Mouse (Mus musculus) C2C12 (cell line): ENCODE measurements at regions not wholly inside any gene's neighbourhood (a gene's known extent, or its start where the extent isn't known, plus 50 kb on each side); places are given as distances from the start of the nearest gene placed in this dataset.

ENCODE experiments used
- H3K27me3 ChIP-seq: one replicate; pipeline ENCODE4 v1.6.1; 2011; ENCODE audit not compliant: control insufficient read depth, insufficient read depth, insufficient read length
- H3K36me3 ChIP-seq: one replicate; pipeline ENCODE4 v1.6.1; 2011; ENCODE audit not compliant: control insufficient read depth, insufficient read depth
- H3K4me3 ChIP-seq: one replicate; pipeline ENCODE4 v1.5.1; 2011; ENCODE audit warnings: mild to moderate bottlenecking, control low read depth; ENCODE audit not compliant: poor library complexity, insufficient read depth, severe bottlenecking
- H3K79me2 ChIP-seq: one replicate; pipeline ENCODE4 v1.6.1; 2011; ENCODE audit not compliant: control insufficient read depth, insufficient read depth
- H3K79me3 ChIP-seq: one replicate; pipeline ENCODE4 v1.6.1; 2011; ENCODE audit warnings: low read depth, control low read depth
- H3ac ChIP-seq: one replicate; pipeline ENCODE3; 2011; ENCODE audit warnings: low read depth; ENCODE audit not compliant: control insufficient read depth, insufficient read length
- CEBPB ChIP-seq: IDR thresholded peaks from one replicate; pipeline ENCODE4 v1.6.1; 2011; ENCODE audit warnings: low read depth, mild to moderate bottlenecking, control low read depth, moderate library complexity
- CTCF ChIP-seq: IDR thresholded peaks from one replicate; pipeline ENCODE4 v1.5.1; 2011; ENCODE audit not compliant: control insufficient read depth, insufficient read depth, insufficient read length
- FOSL1 ChIP-seq: IDR thresholded peaks from one replicate; pipeline ENCODE4 v1.8.0; 2011; ENCODE audit warnings: mild to moderate bottlenecking, low read length; ENCODE audit not compliant: poor library complexity, insufficient read depth, severe bottlenecking
- MAX ChIP-seq: IDR thresholded peaks from one replicate; pipeline ENCODE4 v1.6.1; 2011; ENCODE audit warnings: mild to moderate bottlenecking, control low read depth
- MYOD1 ChIP-seq: IDR thresholded peaks from one replicate; pipeline ENCODE4 v1.6.1; 2011; ENCODE audit warnings: low read depth; ENCODE audit not compliant: control insufficient read depth, insufficient read length
- MYOG ChIP-seq: IDR thresholded peaks from one replicate; pipeline ENCODE4 v1.6.1; 2011; ENCODE audit not compliant: control insufficient read depth, insufficient read length; ENCODE audit errors: extremely low read depth
- USF1 ChIP-seq: IDR thresholded peaks from one replicate; pipeline ENCODE4 v1.6.1; 2011; ENCODE audit warnings: low read depth, mild to moderate bottlenecking, control low read depth, moderate library complexity

DNA sequence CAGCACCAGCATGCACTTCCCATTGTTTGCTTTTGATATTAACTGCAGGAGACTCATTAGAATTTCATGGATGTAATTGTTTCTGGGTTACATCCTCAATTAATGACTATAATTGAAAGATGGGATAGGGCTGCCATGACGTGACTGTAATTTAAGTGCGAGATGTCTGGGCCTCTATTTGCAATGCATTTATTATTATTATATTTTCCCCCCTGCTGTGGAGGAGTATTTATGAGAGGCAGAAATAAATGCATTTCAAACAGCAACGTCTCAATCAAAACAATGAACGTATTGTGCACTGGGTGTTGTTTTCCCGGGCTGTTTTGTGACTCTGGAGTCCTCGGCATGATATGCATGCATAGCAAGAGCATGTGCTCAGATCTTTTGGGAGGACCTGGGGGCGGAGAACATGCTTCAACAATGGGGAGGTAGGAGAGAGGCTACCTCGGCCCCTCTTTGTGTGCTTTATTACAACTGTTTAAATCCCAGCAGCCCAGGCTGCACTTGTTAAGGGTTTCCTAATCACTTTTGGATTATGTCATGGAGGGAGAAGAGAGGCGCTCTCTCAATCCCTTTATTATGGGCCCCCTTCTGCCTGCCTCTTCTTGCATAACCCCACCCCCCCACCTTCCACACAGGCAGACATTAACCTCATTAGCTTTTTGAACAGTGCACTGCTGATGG lies 364.2 kb downstream of the Btg1 start:
- Histone ChIP-seq H3K79me3 (no peaks in the 10 kb centered on the region), H3K36me3 (no peaks in the 10 kb centered on the region), H3K27me3 (no peaks in the 10 kb centered on the region), H3K4me3 (no peak overlapping the region), H3K79me2 (no peaks in the 10 kb centered on the region), H3ac (no peak overlapping the region)
- TF ChIP-seq USF1 (no peak), MYOD1 (no peak), CEBPB (no peak), MAX (no peak), FOSL1 (no peak), MYOG (no peak), CTCF (no peak)

DNA sequence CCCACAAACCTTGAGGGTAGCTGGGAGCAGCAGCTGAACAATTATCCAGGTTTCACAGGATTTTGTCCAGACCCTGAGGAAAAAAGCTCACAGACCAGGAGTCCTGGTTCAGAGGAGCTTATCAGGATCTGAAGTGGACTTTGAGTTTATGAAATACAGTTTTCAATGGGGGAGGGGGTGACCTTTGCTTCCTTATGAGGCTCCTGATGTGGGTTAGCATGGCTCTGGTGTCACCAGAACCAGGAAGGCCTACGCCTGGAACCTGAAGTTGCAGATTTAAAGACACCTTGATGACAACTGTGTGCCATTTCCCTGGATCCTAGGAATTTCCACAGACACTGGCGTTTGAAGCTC lies 364.7 kb downstream of the Btg1 start:
- no peak overlapping the region for H3K4me3 ChIP-seq
- no peaks in the 10 kb centered on the region for H3K79me2 ChIP-seq
- H3ac ChIP-seq = no peak overlapping the region
- no peaks in the 10 kb centered on the region for H3K79me3 ChIP-seq
- H3K36me3 ChIP-seq = no peaks in the 10 kb centered on the region
- H3K27me3 ChIP-seq = no peaks in the 10 kb centered on the region
- TF ChIP-seq CEBPB (no peak), MAX (no peak)

DNA sequence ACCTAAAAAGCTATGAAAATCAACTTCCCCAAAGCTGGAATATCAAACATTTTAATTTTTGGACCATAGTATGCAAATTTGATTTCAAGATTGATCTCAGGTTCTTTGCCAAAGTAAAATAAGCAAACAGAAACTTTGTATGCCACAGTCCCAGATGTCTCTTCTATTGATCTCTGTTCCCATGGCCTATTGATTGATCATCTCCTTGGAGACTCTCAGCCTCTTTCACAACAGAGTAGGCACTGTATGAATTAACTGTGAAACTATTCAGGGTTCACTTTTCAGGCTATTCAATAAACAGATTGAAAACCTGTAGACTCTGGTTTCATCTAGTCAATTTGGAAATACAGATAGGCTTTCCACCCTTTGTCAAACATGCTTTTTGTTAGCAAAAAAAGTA lies 384.1 kb downstream of the Btg1 start:
- H3K27me3 ChIP-seq = no peaks in the 10 kb centered on the region
- no peaks in the 10 kb centered on the region for H3K36me3 ChIP-seq
- no peak overlapping the region for H3K4me3 ChIP-seq
- H3K79me3 ChIP-seq = no peaks in the 10 kb centered on the region
- no peak overlapping the region for H3ac ChIP-seq
- TF ChIP-seq MYOG (no peak), MAX (no peak), CTCF (no peak), MYOD1 (no peak), USF1 (no peak), FOSL1 (no peak), CEBPB (no peak)
- no peaks in the 10 kb centered on the region for H3K79me2 ChIP-seq

DNA sequence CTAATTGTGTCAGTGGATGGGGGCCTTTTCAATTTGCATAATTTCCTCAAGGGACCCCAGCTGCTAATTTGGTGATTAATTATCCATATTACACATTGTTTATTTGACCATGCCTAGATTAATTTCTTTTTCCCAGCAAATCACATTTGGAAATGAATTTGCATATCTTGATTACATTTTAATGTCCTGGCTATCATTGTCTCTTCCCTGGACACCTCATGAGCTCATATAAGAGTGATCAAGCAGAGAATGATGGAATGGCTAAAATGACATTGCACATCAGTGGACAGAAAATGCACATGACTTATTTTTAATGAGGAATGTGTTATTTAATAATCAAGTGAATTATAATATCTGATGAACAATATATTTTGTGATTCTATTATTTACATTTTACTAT lies 392.1 kb downstream of the Btg1 start:
- no peak for TF ChIP-seq MAX
- TF ChIP-seq FOSL1 = no peak
- no peak for TF ChIP-seq MYOG
- Histone ChIP-seq H3K79me3 (no peaks in the 10 kb centered on the region), H3K79me2 (no peaks in the 10 kb centered on the region), H3K27me3 (no peaks in the 10 kb centered on the region), H3ac (no peak overlapping the region), H3K36me3 (no peaks in the 10 kb centered on the region), H3K4me3 (no peak overlapping the region)

DNA sequence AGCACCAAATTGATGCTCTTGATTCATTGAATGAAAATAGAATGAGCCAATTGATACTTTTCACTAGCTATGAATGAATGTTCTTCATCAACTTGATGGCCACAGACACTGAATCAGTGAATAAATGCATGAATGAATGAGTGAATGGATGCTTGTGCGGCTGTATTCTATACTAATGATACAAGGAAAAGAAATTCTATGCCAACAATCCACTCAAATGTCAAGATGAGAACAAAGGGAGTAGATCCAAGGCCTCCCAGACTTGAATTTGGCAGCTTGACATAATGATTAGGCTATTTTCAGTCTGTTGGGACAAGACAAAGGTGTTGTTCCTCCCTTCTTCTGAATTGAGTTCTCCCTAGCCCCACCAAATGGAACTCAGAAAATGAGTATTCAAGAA lies 393.1 kb downstream of the Btg1 start:
- Histone ChIP-seq H3K4me3 (no peak overlapping the region), H3K79me2 (no peaks in the 10 kb centered on the region), H3K79me3 (no peaks in the 10 kb centered on the region), H3K36me3 (no peaks in the 10 kb centered on the region), H3ac (no peak overlapping the region), H3K27me3 (no peaks in the 10 kb centered on the region)
- no peak for TF ChIP-seq MYOD1
- TF ChIP-seq USF1 = no peak
- TF ChIP-seq MAX = no peak
- TF ChIP-seq CTCF = no peak
- TF ChIP-seq FOSL1 = no peak
- TF ChIP-seq CEBPB = no peak
- TF ChIP-seq MYOG = no peak

DNA sequence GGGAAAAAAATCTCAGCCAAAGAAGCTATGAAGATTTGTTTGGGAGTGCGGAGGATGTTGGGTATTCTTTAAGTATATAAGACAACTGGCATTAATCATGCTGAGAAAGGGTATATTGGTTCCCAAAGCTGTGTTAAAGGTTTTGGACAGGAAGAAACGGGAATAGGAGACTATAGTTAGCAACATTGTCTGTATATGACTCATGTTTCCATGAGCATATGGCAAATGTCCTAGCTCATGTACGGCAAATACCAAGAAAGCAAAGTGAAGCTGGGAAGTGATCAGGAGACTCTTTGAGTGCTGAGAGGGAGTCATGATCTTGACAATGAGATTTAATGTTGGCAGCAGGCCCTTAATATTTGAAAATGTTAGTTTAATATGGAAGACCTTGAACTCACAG lies 401.8 kb downstream of the Btg1 start:
- H3K79me3 ChIP-seq = no peaks in the 10 kb centered on the region
- no peak overlapping the region for H3K4me3 ChIP-seq
- TF ChIP-seq FOSL1 (no peak), CTCF (no peak), USF1 (no peak), MYOD1 (no peak), MAX (no peak), MYOG (no peak), CEBPB (no peak)
- H3ac ChIP-seq = no peak overlapping the region
- no peaks in the 10 kb centered on the region for H3K79me2 ChIP-seq
- H3K27me3 ChIP-seq = no peaks in the 10 kb centered on the region
- no peaks in the 10 kb centered on the region for H3K36me3 ChIP-seq
